Mouse (Mus musculus): ENCODE data around the gene Aadat. TPM values are rescaled to one million over a fixed set of nuclear protein-coding genes. Genes with fewer than 3 reads are reported as not detected.

Aadat gene
- not detected in 2 replicates for polyA plus RNA-seq (2012)

DNA sequence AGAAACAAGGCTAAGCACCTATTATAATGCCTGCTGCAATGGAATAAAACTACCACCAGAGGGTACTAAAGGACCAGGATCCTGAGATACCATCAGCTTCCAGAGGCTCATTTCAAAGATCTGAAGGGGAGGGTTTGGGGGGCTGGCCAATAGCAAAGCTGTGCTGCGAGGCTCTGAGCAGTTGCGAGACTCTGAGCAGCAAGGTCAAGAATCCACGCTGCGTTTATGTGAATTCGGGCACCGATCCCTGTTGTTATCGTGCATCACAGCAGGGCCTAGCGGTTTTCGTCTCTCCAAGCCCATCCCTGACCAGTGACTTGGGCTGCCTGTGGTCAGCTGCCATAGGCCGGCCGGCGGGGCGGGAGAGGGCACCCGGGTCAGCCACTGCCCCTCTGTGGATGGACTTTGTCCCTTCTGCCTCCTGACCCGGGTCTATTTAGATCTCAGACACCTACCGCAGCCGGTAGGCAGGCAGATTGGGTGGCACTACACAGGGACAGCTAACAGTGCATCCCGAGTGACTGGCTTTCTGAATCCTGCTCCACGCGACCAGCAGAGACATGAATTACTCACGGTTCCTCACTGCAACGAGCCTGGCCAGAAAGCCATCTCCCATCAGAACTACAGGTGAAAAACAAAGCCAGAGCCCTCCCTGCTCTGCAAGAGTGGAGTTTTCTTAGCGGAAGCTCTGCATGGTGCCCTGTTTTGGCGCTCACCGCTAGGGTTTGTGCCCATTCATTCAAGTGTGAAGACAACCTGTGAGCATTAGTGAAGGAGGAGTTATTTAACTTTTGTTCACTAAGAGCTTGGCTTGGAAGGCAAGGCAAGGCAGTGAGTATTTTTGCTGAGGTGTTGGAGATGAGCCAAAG lies at the start of gene Aadat:
Gene Aadat (plus strand): TSS at position 280 of the 869 bp plus-strand sequence.

GRCm38 (mm10) chr8:60503098-60503497 lies 2.6 kb upstream of the Aadat start, which contains the start of gene Gm10283:
Gene Gm10283, minus strand, starts transcription at chr8:60503198.

Other genes starting within 250 kb of the Aadat start
- gene Gm10283, start 2.7 kb upstream of the Aadat start, polyA plus RNA-seq (2012), result not detected in 2 replicates
- 0.42 and 0.44 TPM in 2 replicates for gene Mfap3l, start 126.9 kb downstream of the Aadat start, polyA plus RNA-seq (2012)

Data from megakaryocyte-erythroid progenitor cell, adult 5 weeks (primary cell).